Mouse (Mus musculus): ENCODE data around the gene Kcnc3.

Gene Kcnc3

DNA sequence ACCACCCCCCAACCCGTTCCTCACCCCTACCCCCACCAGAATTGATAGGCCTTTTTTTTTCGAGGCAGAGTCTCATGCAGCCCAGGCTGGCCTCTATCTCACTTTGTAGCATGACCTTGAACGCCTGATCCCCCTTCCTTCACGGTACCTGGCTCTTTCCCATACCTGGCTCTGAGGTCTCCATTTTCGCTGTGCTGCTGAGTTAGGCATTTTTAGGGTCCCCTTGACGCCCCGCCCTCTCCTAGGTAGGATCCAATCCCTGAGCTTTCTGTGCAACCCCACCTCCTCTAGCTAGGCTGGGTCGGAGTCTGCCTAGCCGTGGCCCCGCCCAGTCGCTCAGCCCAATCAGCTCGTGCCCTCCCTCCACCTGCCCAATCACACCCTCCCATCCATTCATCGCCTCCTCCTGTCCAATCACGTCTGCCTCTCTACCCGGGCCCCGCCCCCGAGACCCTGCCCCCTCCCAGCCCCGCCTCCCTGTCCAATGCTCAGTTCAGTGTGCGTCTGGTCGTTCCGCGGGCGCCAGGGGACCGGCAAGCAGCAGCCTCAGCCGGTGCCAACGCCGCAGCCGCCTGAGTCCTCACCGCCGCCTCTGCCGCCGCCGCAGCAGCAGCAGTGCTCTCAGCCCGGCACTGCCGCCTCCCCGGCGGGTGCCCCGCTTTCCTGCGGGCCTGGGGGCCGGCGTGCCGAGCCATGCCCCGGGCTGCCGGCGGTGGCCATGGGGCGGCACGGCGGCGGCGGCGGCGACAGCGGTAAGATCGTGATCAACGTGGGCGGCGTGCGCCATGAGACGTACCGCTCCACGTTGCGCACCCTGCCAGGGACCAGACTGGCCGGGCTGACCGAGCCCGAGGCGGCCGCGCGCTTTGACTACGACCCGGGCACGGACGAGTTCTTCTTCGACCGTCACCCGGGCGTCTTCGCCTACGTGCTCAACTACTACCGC, at the start of gene Kcnc3:
TSS of gene Kcnc3 (plus strand) at position 263 of the 946 bp plus-strand sequence.
- DNase-seq (ENCODE audit: low read depth in 1 of 2, low spot score in 2 of 2): peak; percentile 37 to 59

DNA sequence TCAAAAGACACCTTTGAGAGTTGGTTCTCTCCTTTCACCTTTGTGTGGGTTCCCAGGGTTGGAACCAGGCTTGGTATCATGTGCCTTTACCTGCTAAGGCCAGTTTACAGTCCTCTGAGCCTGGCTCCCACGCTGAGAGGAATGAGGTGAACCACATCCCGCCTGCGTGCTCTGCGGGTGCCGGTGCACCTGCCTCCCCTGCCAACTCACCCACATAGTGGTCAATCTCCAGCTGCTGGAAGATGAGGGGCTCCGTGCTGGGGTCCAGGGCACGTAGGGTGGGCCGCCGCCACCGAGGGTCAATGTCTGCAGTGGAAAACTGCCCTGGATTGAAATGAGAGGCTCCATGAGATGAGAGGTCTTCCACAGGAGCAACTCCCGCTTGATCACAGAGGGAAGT, 47.9 kb upstream of the Kcnc3 start:
- DNase-seq (ENCODE audit: low read depth in 1 of 2, low spot score in 2 of 2): no peak

DNA sequence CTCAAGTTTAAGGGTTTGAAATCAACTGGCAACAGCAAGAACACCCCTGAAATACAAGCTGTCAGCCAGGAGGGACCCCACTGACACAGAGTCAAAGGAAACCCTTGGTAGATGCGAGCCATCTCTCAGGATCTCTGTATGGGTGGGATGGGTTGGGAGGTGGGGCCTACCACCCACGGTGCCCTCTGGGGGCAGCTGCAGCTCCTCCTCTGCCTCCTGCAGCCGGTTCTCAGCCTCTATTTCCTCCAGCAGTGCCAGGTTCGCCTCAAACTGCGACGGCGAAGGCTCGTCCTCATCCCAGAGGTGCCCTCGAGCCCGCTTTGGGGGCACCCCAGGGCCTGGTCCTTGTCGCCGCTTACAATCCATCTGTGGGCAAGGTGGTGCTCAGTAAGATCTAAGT, 47.4 kb upstream of the Kcnc3 start:
- no peak for DNase-seq (ENCODE audit: low read depth in 1 of 2, low spot score in 2 of 2)

DNA sequence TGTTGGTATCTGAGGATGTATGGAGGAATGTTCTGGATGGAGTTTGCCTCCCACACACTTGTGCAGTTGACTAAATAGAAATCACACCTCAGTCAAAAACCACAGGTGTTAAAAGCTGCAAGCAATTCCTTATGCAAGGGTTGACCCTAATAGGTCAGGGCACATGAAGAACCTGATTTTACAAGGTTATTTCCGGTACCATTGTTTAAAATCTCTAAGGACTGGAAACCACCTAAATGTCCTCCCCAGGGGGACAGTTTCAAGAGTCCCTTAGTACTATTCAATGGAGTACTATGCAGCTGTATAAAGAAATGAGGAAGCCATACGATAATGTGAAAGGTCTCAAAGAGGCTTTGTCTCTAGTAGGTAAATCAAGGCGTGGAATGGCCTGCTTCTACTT, 44.2 kb upstream of the Kcnc3 start:
- no peak for DNase-seq (ENCODE audit: low read depth in 1 of 2, low spot score in 2 of 2)

GRCm38 (mm10) chr7:44547041-44547440, 43.4 kb upstream of the Kcnc3 start:
- DNase-seq (ENCODE audit: low read depth in 1 of 2, low spot score in 2 of 2): no peak

DNA sequence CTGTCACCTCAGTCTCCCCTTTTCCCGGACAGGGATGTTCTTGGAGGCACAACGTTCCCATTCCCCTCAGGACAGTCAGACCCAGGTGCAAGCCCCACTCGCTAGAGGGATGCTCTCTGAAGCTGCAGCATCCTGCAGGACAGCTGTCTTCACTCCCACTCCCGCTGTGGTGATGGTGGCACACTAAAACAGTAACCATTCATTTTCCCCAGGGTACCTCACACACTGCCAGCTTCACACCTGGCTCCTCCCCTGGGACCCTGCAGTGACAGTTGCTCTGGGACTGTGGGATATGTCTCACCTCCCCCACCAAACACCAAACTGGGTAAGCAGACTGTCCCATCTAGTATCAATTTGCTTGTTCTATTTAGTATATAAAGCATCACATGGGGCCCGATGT, 42.7 kb upstream of the Kcnc3 start:
- DNase-seq (ENCODE audit: low read depth in 1 of 2, low spot score in 2 of 2): no peak

GRCm38 (mm10) chr7:44548497-44549087, 41.9 kb upstream of the Kcnc3 start, which contains the start of gene Pold1:
Gene Pold1, minus strand, starts transcription at chr7:44548849.
- DNase-seq (ENCODE audit: low read depth in 1 of 2, low spot score in 2 of 2): peak; percentile 100

- no peak for DNase-seq (ENCODE audit: low read depth in 1 of 2, low spot score in 2 of 2)
Observed at GRCm38 (mm10) chr7:44549621-44550408, 40.6 kb upstream of the Kcnc3 start.

GRCm38 (mm10) chr7:44550409-44550678, 40.1 kb upstream of the Kcnc3 start:
- DNase-seq (ENCODE audit: low read depth in 1 of 2, low spot score in 2 of 2): no peak

- no peak for DNase-seq (ENCODE audit: low read depth in 1 of 2, low spot score in 2 of 2)
Observed at GRCm38 (mm10) chr7:44551301-44551700, 39.2 kb upstream of the Kcnc3 start.

- no peak for DNase-seq (ENCODE audit: low read depth in 1 of 2, low spot score in 2 of 2)
Observed at GRCm38 (mm10) chr7:44551731-44552130, 38.7 kb upstream of the Kcnc3 start.

DNA sequence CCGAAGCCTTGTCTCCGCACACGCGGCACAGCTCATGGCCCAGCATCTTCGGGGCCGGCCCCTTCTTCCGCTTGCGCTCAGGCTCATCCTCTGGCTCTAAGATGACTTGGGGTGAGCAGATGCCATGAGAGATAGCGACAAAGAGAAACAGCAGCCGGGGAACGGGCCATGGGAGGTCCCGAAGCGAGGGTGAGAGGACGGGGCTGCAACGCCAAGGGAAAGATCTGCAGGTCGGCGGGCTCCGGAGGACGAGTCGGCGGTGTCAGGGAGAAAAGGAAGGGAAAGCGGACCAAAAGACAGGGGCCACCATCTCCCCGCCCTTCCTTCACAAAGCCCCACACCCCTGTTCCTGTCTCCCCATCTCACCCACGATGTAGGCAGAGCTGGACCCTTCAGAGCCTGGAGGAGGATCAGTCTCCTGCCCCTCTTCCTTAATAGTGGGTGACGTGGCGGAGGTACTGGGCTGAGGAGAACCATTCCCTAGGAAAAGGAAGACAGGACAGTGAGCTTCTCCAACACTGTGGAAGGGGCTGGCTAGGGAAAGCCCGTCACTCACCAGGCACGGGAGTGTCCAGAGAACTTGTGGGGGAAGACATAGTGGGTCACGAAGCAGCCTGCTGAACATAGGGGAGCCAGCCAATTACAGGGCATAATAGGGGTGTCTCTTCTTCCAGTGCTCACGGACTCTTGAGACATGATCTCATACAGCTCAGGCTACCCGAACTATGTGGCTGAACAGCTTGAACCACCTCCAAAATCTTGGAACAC, 38.1 kb upstream of the Kcnc3 start:
- no peak for DNase-seq (ENCODE audit: low read depth in 1 of 2, low spot score in 2 of 2)

GRCm38 (mm10) chr7:44553196-44553764, 37.2 kb upstream of the Kcnc3 start:
- peak; percentile 31 to 67 for DNase-seq (ENCODE audit: low read depth in 1 of 2, low spot score in 2 of 2)

DNA sequence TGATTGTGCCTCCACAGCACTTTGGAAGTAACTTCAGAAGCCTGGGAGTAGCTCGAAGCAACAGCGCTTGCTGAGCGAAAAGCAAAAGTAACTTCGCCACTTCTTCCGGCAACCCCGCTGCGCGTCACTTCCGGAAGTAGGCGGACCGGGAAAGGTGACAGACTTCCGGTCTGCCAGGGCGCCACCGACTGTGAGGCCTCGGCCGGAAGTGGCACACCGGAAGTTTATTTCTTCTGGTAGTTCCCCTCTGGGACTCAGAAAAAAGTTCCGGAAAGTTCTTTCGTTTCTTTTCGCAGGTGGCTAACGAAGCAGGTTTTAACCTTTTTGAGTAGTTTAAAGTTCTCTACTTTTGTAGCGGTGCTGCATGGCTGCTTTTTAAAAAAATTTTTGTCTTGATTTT, 36.6 kb upstream of the Kcnc3 start, which contains the start of gene Nr1h2:
TSS of gene Nr1h2 (minus strand) at position 126 of the 400 bp plus-strand sequence.
- peak; percentile 87 to 96 for DNase-seq (ENCODE audit: low read depth in 1 of 2, low spot score in 2 of 2)

DNA sequence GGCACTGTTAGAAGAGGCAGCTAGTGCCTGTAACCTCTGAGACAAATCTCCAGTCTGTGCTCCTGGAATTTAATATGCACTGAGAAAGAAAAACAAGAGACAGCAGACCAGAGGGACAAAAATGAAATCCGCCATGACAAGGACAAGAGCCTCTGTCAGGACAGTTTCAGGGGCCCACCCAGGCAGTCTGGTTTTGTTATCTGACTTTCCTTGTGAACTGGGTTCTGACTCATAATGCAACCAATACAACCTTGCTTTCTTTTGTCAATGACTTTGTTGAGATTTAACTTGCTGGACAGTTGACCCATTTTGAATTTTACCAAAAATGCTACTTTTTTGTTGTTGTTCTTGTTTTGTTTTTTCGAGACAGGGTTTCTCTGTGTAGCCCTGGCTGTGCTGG, 32.8 kb upstream of the Kcnc3 start:
- DNase-seq (ENCODE audit: low read depth in 1 of 2, low spot score in 2 of 2): no peak

DNA sequence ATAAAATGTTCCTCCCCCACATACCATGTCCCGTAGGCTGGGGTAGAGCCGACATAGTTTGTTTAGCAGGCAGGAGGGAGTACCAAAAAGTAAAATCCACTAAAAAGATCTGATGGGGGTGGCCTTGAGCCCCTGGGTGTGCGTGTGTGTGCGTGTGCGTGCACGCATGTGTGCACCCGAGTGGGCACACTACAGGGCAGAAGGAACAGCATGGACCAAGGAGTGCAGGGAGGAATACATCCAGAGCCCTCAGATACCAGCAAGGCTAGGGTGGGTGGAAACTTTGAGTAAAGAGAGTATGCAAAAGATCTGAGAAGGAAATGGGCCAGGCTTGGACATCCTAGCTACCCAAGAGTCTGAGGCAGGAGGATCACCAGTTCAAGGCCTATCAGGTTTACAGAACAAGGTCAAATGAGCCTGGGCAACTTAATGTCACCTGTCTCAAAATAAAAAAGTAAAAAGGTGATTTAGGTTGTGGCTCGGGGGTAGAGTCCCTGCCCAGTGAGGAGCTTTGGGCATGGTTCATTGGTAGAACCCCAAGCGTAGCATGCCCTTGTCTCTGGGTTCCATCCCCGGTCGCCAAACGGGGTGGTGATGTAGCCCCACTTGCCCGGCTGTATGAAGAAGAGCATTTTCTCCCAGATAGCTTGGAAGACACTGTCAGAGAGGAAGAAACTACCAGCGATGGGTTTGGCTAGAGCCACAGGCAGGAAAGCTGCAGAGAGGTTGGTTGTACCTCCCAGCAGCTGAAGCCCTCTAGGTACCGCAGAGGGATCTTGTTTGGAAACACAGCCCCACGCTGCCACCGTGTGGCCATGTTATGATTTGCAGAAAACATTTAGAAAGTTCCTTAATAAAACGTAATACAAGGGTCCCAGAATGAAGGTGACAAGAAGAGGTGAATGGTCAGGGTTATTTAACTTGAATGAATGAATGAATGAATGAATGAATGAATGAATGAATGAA, 29.7 kb upstream of the Kcnc3 start:
- peak; percentile 24 to 55 for DNase-seq (ENCODE audit: low read depth in 1 of 2, low spot score in 2 of 2)

DNA sequence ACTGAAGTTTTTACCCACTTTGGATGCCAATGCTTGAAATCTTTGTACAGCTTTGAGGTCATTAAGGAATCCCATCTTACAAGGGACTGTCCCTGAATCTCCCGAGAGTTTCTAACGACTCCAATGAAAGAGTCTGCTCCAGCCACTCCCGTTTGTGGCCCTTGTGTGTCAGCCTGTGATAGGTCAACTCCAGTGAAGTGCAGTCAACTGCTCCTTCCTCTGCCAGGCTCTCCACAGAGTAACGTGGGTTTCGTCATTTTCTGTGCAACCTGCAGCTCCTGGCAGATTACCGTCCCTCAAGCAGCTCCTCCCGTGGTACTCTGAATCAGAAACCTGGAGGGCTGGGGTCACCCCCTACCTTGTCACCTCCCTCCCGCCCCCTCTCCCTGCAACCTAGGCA, 27.2 kb upstream of the Kcnc3 start:
- DNase-seq (ENCODE audit: low read depth in 1 of 2, low spot score in 2 of 2): no peak

DNA sequence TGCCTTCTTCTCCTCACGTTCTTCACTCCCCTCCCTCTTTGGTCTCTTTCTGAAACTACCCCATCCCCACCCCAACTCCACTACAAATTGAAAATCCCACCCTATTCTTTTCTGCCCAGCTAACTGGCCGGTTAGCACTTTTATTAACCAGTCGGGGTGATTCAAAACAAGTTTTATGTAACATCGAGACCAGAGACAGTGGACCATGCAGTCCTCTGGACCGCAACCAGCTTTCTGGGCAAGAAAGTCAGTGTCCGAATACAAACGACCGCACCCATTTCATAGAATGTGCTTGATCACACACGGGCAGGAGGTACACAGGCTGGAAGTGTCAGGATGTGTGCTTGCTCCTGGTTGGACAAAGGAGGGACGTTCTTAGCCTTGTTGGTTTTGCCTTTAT, 26.0 kb upstream of the Kcnc3 start:
- no peak for DNase-seq (ENCODE audit: low read depth in 1 of 2, low spot score in 2 of 2)

DNA sequence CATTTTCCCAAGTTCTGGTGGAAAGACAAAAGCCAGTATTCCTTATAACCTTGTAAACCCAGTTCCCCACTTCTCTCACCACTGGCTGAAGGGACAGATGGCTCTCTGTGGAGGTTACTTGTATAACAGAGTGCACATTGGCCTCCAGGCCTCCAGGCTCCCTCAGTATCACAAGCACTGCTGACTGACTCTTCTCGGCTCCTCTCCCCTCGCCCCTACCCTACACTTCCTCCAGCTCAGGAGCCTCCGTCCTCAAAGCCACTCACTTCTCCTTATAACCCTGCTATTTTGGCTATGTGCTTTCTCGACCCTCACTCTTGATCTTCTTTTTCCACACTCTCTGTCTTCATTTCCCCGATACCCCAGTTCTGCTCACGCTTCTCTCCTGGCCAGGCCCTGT, 25.1 kb upstream of the Kcnc3 start:
- DNase-seq (ENCODE audit: low read depth in 1 of 2, low spot score in 2 of 2): no peak

DNA sequence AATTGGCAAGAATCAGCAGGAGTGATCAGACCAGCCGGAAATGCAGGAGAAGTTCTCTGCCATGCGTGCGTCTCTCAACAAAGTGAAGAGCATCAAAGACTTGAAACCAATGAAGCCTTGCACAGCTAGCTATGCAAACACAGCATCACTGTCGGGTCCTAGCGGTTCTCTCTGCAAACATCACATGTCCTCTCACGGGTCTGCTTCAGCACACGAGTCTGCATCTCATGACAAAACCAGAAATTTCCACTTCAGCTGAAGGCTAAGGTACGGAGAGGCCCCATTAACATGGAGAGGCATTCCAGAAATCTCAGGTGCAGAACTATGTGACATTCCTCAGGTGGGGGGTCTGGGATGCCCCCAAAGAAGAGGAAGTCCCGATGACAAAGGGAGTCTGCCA, 21.7 kb upstream of the Kcnc3 start:
- no peak for DNase-seq (ENCODE audit: low read depth in 1 of 2, low spot score in 2 of 2)
